Mouse (Mus musculus) left cerebral cortex, postnatal 4 days (tissue): ENCODE data around the gene Pqlc2. TPM values are rescaled to one million over a fixed set of nuclear protein-coding genes. Genes with fewer than 3 reads are reported as not detected.

Source experiments
- DNase-seq: peaks from one replicate; pipeline ENCODE4 v3.0.0-alpha.2; 2022
- intact Hi-C: fragments of 180-260 bp; cut with DNase I; formaldehyde crosslinking; loops from one replicate; pipeline ENCODE4 v1.15.1; 2025
- total RNA-seq, 2 experiments: library from RNA; stranded (reverse); gene quantifications; 2 replicates each; pipeline ENCODE4 v1.2.3; 2021

Pqlc2 gene
- 10 to 100 TPM; 12.7 to 12.9 TPM for total RNA-seq

GRCm38 (mm10) chr4:139310171-139310898 is at the start of gene Pqlc2, which contains the start of gene Akr7a5:
Gene Pqlc2 (minus strand): TSS chr4:139310708.
Gene Akr7a5 (plus strand): TSS chr4:139310744.
- DNase-seq, result peak; percentile 98
- intact Hi-C loops, result no loop called here

GRCm38 (mm10) chr4:139357211-139357610 is 46.7 kb upstream of the Pqlc2 start:
- no peak for DNase-seq
- intact Hi-C loops, result no loop called here

DNA sequence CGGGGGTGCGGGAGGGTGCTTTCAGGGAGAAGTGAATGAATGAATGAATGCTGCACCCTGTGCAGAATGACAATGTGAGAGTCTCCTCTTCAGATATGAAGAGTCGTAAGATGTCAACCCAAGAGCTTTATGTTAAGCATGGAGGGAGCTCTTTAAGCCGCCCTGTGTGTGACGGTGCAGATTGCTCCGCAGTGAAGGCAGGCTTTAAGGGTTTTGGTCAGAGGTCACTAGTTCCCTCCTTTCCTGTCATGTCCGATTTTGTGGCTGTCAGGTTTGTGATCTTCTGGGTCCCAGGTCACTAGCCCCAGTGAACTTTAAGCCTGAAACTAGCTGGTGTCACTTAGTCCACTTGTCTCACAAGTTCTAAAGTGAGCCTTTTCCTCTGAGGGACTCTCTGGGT is 42.3 kb upstream of the Pqlc2 start:
- intact Hi-C loops, result no loop called here
- DNase-seq, result no peak

DNA sequence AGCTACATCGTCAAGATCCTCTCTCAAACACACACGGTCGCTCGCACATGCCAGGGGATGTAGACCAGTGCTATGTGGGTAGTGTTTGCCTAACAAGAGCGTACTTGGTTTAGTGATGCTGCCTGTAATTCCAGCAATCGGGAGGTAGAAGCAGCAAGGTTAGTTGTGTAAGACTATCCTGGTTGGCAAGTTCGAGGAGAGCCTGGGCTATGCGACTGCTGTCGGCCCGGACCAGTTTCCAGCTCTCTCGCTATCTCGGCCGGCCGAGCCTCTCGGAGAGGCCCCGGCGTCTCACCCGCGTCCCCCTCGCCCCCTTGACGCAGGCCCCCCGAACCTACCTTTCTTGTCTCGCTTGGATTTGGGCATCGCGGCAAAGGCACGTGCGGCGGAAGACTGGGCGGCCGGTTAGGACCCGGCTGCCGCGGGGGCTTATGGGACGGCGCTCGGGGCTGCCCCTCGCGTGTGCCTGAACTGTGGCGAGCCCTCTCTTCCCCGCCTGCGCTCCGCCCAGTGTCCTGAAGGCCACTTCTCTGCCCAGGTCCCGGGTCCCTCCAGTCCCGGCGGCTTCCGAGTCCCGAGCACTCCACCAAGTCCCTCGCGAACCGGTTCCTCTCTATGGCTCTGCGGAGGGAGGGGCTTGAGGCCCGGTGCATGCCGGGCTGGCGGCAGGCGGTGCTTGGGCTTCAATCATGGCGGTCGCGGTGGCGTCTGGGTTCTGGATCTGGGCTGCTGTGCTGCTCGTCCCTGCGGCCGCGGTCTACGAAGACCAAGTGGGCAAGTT is 41.6 kb upstream of the Pqlc2 start, which contains the start of the genes Mrto4, Emc1 and Ubr4:
Mrto4 (minus strand) TSS at position 646 of the 781 bp plus-strand sequence.
Emc1 (plus strand) TSS at position 657 of the 781 bp plus-strand sequence.
Ubr4 (plus strand) TSS at position 679 of the 781 bp plus-strand sequence.
- intact Hi-C loops, result no loop called here
- peak; percentile 82 for DNase-seq

- no peak for DNase-seq
- intact Hi-C loops, result no loop called here
These were observed 35.0 kb upstream of the Pqlc2 start for GRCm38 (mm10) chr4:139345416-139346019.

DNA sequence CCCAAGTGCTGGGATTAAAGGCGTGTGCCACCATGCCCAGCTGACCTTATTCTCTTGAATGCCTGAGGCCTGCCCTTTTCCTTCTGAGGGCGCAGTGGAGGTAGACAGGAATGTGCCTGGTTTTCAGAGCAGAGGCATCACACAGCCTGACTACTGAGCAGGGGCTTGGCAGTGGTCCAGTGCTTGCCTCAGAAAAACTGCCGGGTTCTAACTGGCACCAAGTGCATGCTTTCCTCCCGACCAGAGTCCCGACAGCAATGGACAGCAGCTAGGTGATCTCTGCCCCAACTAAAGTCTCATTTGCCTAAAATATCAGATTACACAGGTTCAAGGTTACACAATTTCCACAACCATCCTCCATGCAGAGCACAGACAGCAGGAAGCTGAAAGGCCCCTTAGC is 33.2 kb upstream of the Pqlc2 start:
- peak; percentile 59 for DNase-seq
- intact Hi-C loops, result no loop called here

DNA sequence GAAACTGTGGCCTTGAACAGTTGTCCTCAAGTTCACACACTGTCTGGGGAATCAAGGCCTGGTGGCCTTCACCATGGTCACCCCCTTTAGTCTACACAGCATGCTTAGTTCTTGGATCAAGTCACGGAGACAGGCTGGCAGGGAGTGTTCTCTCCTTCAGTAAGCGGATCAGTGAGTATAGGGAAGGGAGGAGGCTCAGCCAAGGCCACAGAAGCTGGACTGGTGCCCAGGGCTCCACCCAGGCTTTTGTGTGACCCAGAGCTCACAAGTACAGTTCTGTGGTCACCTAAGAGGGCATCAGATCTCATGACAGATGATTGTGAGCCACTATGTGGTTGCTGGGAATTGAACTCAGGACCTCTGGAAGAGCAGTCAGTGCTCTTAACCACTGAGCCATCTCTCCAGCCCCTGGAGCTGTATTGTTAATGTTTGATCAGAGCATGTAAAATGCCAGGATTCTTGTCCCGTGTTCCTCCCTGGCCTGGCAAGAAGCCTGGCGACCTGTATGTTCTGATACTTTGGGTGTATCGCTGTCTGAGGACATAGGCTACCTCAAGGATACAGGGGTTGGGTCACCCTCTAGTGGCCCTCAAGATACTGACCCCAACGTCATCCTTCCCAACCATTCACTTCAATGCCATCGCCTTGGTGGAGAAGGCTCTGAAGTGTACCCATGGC is 31.2 kb upstream of the Pqlc2 start:
- no peak for DNase-seq
- intact Hi-C loops, result no loop called here

GRCm38 (mm10) chr4:139340835-139341234 is 30.3 kb upstream of the Pqlc2 start:
- no peak for DNase-seq
- intact Hi-C loops, result no loop called here

GRCm38 (mm10) chr4:139338145-139338544 is 27.6 kb upstream of the Pqlc2 start:
- intact Hi-C loops, result loop anchor here (5.0 kb wide), 1 partner anchor 251 kb away; no protein-coding TSS in a partner anchor
- DNase-seq, result no peak

GRCm38 (mm10) chr4:139336822-139337483 is 26.4 kb upstream of the Pqlc2 start:
- peak; percentile 77 for DNase-seq
- intact Hi-C loops, result loop anchor here (5.0 kb wide), 1 partner anchor 250 kb away; no protein-coding TSS in a partner anchor

DNA sequence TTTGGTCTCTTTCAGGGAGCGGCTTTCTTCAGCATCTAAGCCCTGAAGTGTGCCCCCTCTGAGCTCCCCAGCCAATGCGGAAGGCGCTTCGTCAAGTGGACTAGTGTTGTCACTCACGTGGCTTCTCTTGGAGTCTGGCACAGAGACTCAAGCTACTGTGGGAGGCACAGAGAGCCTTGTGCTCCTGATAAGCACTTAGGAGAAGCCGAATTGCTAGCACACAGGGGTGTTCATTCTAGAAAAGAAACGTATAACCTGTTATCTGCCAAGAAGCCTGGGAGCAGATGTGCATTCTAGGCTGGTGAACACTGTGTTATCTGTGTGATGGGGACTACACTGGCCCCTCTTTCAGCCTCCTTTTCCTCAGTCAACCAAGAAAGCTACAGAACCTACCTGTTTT is 25.0 kb upstream of the Pqlc2 start:
- intact Hi-C loops, result loop anchor here (5.0 kb wide), 1 partner anchor 248 kb away; no protein-coding TSS in a partner anchor
- DNase-seq, result no peak

- DNase-seq, result no peak
- intact Hi-C loops, result loop anchor here (5.0 kb wide), 1 partner anchor 247 kb away; no protein-coding TSS in a partner anchor
These were observed 24.3 kb upstream of the Pqlc2 start for GRCm38 (mm10) chr4:139334631-139335295.

- DNase-seq, result peak; percentile 49
- intact Hi-C loops, result no loop called here
These were observed 20.1 kb upstream of the Pqlc2 start for GRCm38 (mm10) chr4:139330605-139331004.

GRCm38 (mm10) chr4:139319740-139320139 is 9.2 kb upstream of the Pqlc2 start:
- intact Hi-C loops, result no loop called here

DNA sequence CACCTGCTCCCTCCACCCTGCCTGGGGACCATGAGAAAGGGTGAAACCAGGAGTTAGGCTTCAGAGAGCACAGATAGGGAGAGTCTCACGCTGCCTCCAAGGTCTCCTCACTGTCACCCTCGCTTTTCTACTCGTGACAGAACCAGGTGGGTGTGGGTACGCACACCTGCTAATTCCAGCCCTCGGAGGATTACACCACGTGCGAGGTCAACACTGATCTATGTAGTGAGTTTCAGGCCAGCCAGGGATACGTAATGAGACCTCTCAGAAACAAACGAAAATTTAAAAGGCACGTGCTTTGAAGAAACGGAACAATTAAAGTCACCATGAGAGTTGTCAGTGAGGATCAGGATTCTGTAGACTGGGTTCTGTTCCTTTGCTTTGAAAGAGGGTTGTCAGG is 7.9 kb upstream of the Pqlc2 start:
- DNase-seq, result no peak
- intact Hi-C loops, result no loop called here

More at GRCm38 (mm10) chr4:139319740-139320139, 9.2 kb upstream of the Pqlc2 start:
- no peak for DNase-seq

- no peak for DNase-seq
- intact Hi-C loops, result no loop called here
These were observed 2.1 kb upstream of the Pqlc2 start for GRCm38 (mm10) chr4:139312632-139313031.

DNA sequence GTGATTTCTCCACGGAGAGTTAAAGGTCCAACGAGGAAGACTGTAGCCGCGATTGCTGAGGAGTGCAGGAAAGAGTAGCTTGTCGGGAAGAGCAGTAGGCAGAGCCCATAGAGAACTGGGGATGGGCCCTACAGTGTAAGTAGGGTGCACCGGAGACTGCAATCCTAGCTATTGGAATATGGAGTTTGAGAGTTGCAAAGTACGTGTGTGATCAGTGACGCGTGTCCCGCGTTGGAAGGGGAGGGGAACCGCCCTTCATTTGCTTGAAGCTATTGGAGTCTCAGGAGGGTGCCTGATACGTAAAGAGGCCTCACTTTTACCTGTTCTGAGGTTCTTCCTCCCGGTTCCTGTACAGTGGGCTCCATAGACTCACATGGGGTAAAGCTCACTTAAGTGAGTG is 1.2 kb upstream of the Pqlc2 start:
- intact Hi-C loops, result no loop called here

GRCm38 (mm10) chr4:139310899-139311701 is 592 bp upstream of the Pqlc2 start:
- intact Hi-C loops, result no loop called here
- DNase-seq, result no peak

More for the DNA sequence above, 1.2 kb upstream of the Pqlc2 start:
- DNase-seq, result no peak
